Mouse (Mus musculus) ES-Bruce4 (cell line): ENCODE data around the gene Oat. TPM values are rescaled to one million over a fixed set of nuclear protein-coding genes. Genes with fewer than 3 reads are reported as not detected.

ENCODE experiments used
- H3K27ac ChIP-seq: 2 replicates; pipeline ENCODE4 v1.5.1; 2012; ENCODE audit warnings: low read length, inconsistent platforms; ENCODE audit not compliant: insufficient read depth
- H3K27me3 ChIP-seq: 2 replicates; pipeline ENCODE4 v1.6.1; 2012; ENCODE audit warnings: mild to moderate bottlenecking, low read length, inconsistent platforms; ENCODE audit not compliant: control insufficient read depth, poor library complexity, insufficient read depth, severe bottlenecking
- H3K36me3 ChIP-seq: 2 replicates; pipeline ENCODE4 v1.6.1; 2012; ENCODE audit warnings: inconsistent platforms, mild to moderate bottlenecking, low read length, moderate library complexity; ENCODE audit not compliant: control insufficient read depth, poor library complexity, insufficient read depth, severe bottlenecking
- H3K4me1 ChIP-seq: one replicate; pipeline ENCODE4 v1.8.1; 2011; ENCODE audit warnings: low read length; ENCODE audit not compliant: control insufficient read depth, insufficient read depth
- H3K4me3 ChIP-seq: 2 replicates; pipeline ENCODE4 v1.5.1; 2011; ENCODE audit warnings: low read depth, mild to moderate bottlenecking, low read length
- H3K9ac ChIP-seq: 2 replicates; pipeline ENCODE4 v1.6.1; 2012; ENCODE audit warnings: low read depth, mild to moderate bottlenecking, inconsistent platforms; ENCODE audit not compliant: poor library complexity, severe bottlenecking
- H3K9me3 ChIP-seq: replicated peaks from 2 replicates; pipeline ENCODE4 v1.6.1; 2012; ENCODE audit warnings: mild to moderate bottlenecking, low read length, inconsistent platforms; ENCODE audit not compliant: control insufficient read depth, poor library complexity, insufficient read depth, severe bottlenecking
- CTCF ChIP-seq: IDR thresholded peaks from one replicate; pipeline ENCODE4 v1.8.1; 2011; ENCODE audit warnings: low read depth, low read length
- EP300 ChIP-seq: IDR thresholded peaks from 2 replicates; pipeline ENCODE4 v1.6.1; 2011; ENCODE audit warnings: low read depth, low read length; ENCODE audit not compliant: insufficient read depth
- POLR2A ChIP-seq: IDR thresholded peaks from one replicate; pipeline ENCODE4 v1.8.1; 2011; ENCODE audit warnings: low read length; ENCODE audit not compliant: insufficient read depth
- polyA plus RNA-seq: library from polyadenylated mRNA; stranded (reverse); fragments of >200 nt; gene quantifications from 2 replicates; pipeline ENCODE4 v1.2.4, GENCODE M21; 2011; ENCODE audit warnings: low read depth; ENCODE audit not compliant: missing spikeins, insufficient read depth, insufficient read length

The Oat gene
- polyA plus RNA-seq, 1 experiment = 38.8 TPM

DNA sequence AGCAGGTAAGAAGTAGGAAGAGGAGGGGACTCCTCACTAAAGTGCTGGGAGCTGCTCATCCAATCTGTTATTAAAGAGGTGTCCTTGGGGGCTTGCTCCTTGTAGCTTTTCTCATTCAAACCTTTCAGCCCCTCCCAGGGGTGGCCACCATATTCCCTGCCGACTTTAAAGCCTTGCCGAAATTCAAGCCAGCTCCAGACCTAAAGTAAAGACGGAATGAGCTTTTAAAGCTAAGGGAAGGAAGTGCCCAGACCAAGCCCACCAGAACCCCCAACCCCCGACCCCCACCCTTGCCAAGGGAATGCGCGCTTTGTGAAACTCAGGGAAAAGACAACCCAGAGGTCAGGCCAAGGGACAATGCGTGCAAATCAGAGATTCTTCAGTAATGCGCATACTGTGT is 24.7 kb upstream of the Oat start:
- Histone ChIP-seq H3K27ac (no peak overlapping the region), H3K4me1 (no peaks in the 10 kb centered on the region), H3K9ac (no peak overlapping the region), H3K27me3 (peaks cover 27% of the 10 kb centered on the region), H3K4me3 (no peak overlapping the region), H3K36me3 (no peaks in the 10 kb centered on the region), H3K9me3 (no peaks in the 10 kb centered on the region)
- TF ChIP-seq CTCF = no peak
- 0 out of 2 replicates have a peak, but pooled peaks have one; percentile 30 for TF ChIP-seq EP300
- TF ChIP-seq POLR2A = no peak

GRCm38 (mm10) chr7:132600026-132600425 is 23.8 kb upstream of the Oat start:
- Histone ChIP-seq H3K27ac (no peak overlapping the region), H3K27me3 (peaks cover 28% of the 10 kb centered on the region), H3K4me1 (no peaks in the 10 kb centered on the region), H3K9ac (no peak overlapping the region), H3K36me3 (no peaks in the 10 kb centered on the region), H3K4me3 (peak overlapping the region; percentile 27), H3K9me3 (no peaks in the 10 kb centered on the region)
- no peak for TF ChIP-seq CTCF
- no peak for TF ChIP-seq EP300
- no peak for TF ChIP-seq POLR2A

DNA sequence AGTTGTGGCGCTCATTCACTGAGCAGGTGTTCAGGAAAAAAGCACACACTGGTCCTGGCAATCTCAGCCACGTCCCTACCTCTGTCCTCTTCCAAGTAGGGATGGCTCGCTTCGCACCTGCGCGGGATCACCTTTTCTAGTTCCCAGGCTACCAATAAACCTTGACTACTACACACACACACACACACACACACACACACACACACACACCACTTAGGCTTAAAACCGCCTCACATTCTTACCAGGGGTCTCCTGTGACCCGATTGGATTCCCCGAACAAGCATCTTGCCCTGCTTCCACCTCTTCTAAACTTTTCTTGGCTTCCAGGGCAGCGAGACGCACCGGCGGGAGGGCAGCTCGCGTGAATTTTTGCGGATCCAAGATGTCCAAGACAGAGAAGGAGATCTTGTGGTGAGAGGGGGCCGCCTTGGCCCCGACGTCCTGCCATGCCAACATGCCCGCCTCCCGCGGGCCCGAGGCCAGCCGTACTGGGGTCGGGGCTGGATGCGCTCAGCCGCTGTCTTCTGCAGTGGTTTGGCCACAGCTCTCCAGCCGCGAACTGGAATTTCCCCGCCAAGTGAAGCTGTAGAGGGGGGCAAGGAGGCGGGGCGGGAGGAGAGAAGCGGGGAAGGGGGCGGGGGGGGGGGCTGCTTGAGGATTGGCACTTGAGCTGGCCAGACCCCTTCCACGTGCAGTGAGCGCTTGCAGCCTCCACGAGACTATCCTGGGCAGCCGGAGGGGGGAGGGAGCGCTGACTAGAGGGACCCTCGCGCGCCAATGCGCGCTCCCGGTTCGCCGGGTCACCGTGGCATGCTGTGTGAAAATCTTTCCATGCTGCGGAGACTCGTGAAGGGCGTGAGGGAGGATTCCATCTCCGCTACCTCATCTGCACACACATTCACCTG is 23.1 kb upstream of the Oat start, which contains the start of gene Nkx1-2:
Nkx1-2 (minus strand) TSS at position 567 of the 905 bp plus-strand sequence.
- peak within 1 kb of the TSS; percentile 27 for H3K4me3 ChIP-seq
- no peaks in the 10 kb centered on the region for H3K36me3 ChIP-seq

DNA sequence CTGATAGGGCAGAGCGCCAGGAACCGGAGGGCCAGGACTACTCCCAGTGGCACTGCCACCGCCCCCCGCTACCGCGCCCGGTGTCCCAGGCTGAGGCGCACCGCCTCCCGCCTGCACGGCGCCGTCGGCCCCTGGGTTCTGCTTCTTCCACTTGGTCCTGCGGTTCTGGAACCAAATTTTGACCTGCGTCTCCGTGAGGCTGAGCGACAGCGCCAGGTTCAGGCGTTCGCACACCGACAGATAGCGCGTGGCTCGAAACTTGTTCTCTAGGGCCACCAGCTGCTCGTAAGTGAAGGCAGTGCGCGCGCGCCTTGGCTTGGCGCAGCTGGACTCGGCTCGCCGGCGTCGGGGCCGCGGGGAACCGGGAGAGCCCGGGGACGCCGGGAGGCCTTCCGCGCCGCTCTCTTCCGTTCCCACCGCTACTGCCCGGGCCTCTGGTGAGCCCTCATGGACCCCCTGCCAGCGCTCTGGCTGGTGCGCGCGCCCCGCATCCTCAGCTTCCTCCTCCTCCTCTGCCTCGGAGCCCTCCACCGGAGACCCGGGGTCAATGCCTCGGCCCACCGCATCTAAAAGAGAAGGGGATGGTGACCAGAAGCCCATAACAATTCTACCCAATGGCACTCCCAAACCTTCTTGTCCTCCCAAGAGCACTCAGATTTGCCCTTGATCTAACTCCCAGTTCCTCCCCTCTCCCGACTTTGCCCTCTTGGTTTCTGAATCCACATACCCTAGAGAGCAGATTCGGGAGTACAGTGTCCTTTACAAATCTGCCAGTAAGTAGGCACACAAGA is 21.2 kb upstream of the Oat start:
- peak overlapping the region; percentile 13 for H3K9ac ChIP-seq
- TF ChIP-seq EP300 = no peak
- no peaks in the 10 kb centered on the region for H3K36me3 ChIP-seq
- no peak overlapping the region for H3K27ac ChIP-seq
- H3K4me3 ChIP-seq = peak overlapping the region; percentile 72
- H3K27me3 ChIP-seq = peaks cover 30% of the 10 kb centered on the region
- H3K9me3 ChIP-seq = no peaks in the 10 kb centered on the region
- no peaks in the 10 kb centered on the region for H3K4me1 ChIP-seq

More for the DNA sequence above, 23.1 kb upstream of the Oat start, which contains the start of gene Nkx1-2:
- Histone ChIP-seq H3K9me3 (no peaks in the 10 kb centered on the region), H3K27ac (no peak within 1 kb of the TSS), H3K27me3 (peaks cover 27% of the 10 kb centered on the region), H3K9ac (0 out of 2 replicates have a peak within 1 kb of the TSS, but pooled peaks have one; percentile 3), H3K4me1 (no peaks in the 10 kb centered on the region)
- TF ChIP-seq EP300 (no peak), POLR2A (no peak), CTCF (no peak)

- Histone ChIP-seq H3K4me1 (no peaks in the 10 kb centered on the region), H3K27ac (no peak overlapping the region), H3K27me3 (peaks cover 28% of the 10 kb centered on the region), H3K9me3 (no peaks in the 10 kb centered on the region), H3K36me3 (no peaks in the 10 kb centered on the region), H3K9ac (peak overlapping the region; percentile 13), H3K4me3 (peak overlapping the region; percentile 72)
- TF ChIP-seq EP300 = no peak
- no peak for TF ChIP-seq POLR2A
- TF ChIP-seq CTCF = peak; percentile 27
Measured at GRCm38 (mm10) chr7:132596557-132597250, 20.5 kb upstream of the Oat start.
